Mouse (Mus musculus) CH12.LX (cell line): ENCODE measurements around the gene Plod1. TPM values are rescaled to one million over a fixed set of nuclear protein-coding genes. Genes with fewer than 3 reads are reported as not detected.

Experiments
- DNase-seq: peaks from one replicate; pipeline ENCODE4 v3.0.0-alpha.2; 2013; ENCODE audit errors: extremely low read depth
- H3K27ac ChIP-seq: 2 replicates; pipeline ENCODE4 v1.5.1; 2012; ENCODE audit warnings: low read depth, mild to moderate bottlenecking, control low read depth, moderate library complexity; ENCODE audit not compliant: insufficient read depth
- H3K27me3 ChIP-seq: replicated peaks from 2 replicates; pipeline ENCODE3; 2012; ENCODE audit warnings: inconsistent platforms
- H3K36me3 ChIP-seq, 2 experiments: replicated peaks in 1 of 2; 2 replicates each; pipeline versions ENCODE3 to v1.6.1; 2012; ENCODE audit warnings: inconsistent platforms in 1 of 2, low read length in 1 of 2, mild to moderate bottlenecking in 1 of 2, mixed read lengths in 1 of 2, moderate library complexity in 1 of 2; ENCODE audit not compliant: control insufficient read depth in 1 of 2, insufficient read depth in 1 of 2
- H3K4me1 ChIP-seq, 2 experiments: 2 replicates each; pipeline ENCODE4 v1.6.1; 2012; ENCODE audit warnings: inconsistent platforms in 1 of 2, moderate library complexity in 1 of 2; ENCODE audit not compliant: insufficient read depth in 2 of 2, control insufficient read depth in 1 of 2
- H3K4me2 ChIP-seq: 2 replicates; pipeline ENCODE4 v1.6.1; 2012; ENCODE audit warnings: low read depth, mild to moderate bottlenecking, control low read depth; ENCODE audit not compliant: poor library complexity, insufficient read depth, severe bottlenecking
- H3K4me3 ChIP-seq, 3 experiments: fragments of 150-350 bp in 1 of 3; sonication (generic) in 1 of 3; replicated peaks in 1 of 3; 2 replicates each; pipeline versions ENCODE3 to v1.5.1; 2011 to 2012; ENCODE audit warnings: low read depth in 2 of 3, low read length in 2 of 3, mild to moderate bottlenecking in 2 of 3, moderate library complexity in 2 of 3, control low read depth in 1 of 3, improper control_type of control experiment in 1 of 3, inconsistent platforms in 1 of 3, mixed read lengths in 1 of 3; ENCODE audit not compliant: poor library complexity in 1 of 3
- H3K79me2 ChIP-seq: replicated peaks from 2 replicates; pipeline ENCODE4 v1.6.1; 2012; ENCODE audit warnings: mild to moderate bottlenecking, moderate library complexity; ENCODE audit not compliant: control insufficient read depth, poor library complexity, insufficient read depth, severe bottlenecking; ENCODE audit errors: extremely low read depth
- H3K9ac ChIP-seq: 2 replicates; pipeline ENCODE4 v1.6.1; 2012; ENCODE audit warnings: low read depth, mild to moderate bottlenecking, control low read depth, moderate library complexity; ENCODE audit not compliant: insufficient read depth
- H3K9me3 ChIP-seq: replicated peaks from 2 replicates; pipeline ENCODE3; 2012; ENCODE audit warnings: low read length, inconsistent platforms, mixed read lengths
- GABPA ChIP-seq: IDR thresholded peaks from 2 replicates; pipeline ENCODE4 v1.6.1; 2012; ENCODE audit warnings: low read depth, low read length, improper control_type of control experiment, inconsistent platforms; ENCODE audit not compliant: insufficient replicate concordance
- MYC ChIP-seq: IDR thresholded peaks from 2 replicates; pipeline ENCODE4 v1.6.1; 2011; ENCODE audit warnings: low read depth, mild to moderate bottlenecking, improper control_type of control experiment, low read length
- SIN3A ChIP-seq: IDR thresholded peaks from 2 replicates; pipeline ENCODE4 v1.6.1; 2012; ENCODE audit warnings: low read length, improper control_type of control experiment, inconsistent platforms
- dilution Hi-C: fragments of 300-500 bp; cut with MboI; formaldehyde crosslinking; loops from 2 replicates; pipeline ENCODE4 v1.14.3; 2020; ENCODE audit warnings: low sequenced_read_pairs; ENCODE audit not compliant: extremely low pct_unique_long_range_greater_than_20kb, extremely low pct_ligation_motif_present
- in situ Hi-C: fragments of 300-500 bp; cut with MboI; formaldehyde crosslinking; loops from 3 replicates; pipeline ENCODE4 v1.14.3; 2019; ENCODE audit warnings: low sequenced_read_pairs, low pct_ligation_motif_present, low pct_unique_long_range_greater_than_20kb, mixed read lengths
- polyA plus RNA-seq: library from polyadenylated mRNA; unstranded; fragments of >175 nt; gene quantifications from 2 replicates; pipeline ENCODE4 v1.2.1, GENCODE M21; 2012; ENCODE audit warnings: low read depth; ENCODE audit not compliant: insufficient read length
- total RNA-seq, 2 experiments: library from RNA; depleted of rRNA; stranded (reverse); fragments of 300-350 nt in 1 of 2; fragments of >200 nt in 1 of 2; gene quantifications; 2 replicates each; pipeline ENCODE4 v1.2.3; 2012 to 2014

Plod1 gene
- total and polyA plus RNA-seq, 3 experiments: 0.30 to 6.5 (median 1.9) TPM

DNA sequence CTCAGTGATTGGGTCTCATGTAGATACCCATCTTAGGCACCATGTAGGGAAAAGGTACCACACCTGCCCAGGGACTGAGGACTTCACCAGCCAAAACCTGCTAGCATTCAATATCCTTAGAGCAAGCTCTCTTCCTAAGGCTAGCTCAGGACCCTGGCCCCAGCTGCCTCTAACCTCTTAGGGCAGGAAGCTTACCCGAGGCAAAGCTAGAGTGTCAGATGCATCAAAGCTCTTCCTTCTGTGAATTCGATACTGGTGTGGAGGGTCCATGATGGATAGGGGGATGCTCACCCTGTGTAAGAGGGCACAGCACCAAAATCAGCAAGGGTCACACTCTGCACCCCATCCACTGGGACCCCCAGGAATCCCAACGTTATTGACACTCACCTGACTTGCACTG lies 74.5 kb downstream of the Plod1 start:
- Histone ChIP-seq H3K4me2 (no peak overlapping the region), H3K27ac (no peak overlapping the region), H3K9ac (no peak overlapping the region), H3K4me3 (no peak overlapping the region), H3K79me2 (peaks cover 3% of the 10 kb centered on the region; the same call in 1 of the 2 replicates), H3K9me3 (no peaks in the 10 kb centered on the region), H3K4me1 (peaks cover 0 to 9% of the 10 kb centered on the region in 2 experiments; a peak in 1 of 4 replicates), H3K36me3 (peaks cover 52 to 63% of the 10 kb centered on the region in 2 experiments), H3K27me3 (no peaks in the 10 kb centered on the region)
- no peak for TF ChIP-seq GABPA
- TF ChIP-seq MYC: no peak
- no peak for TF ChIP-seq SIN3A
- in situ Hi-C loops: no loop called here
- no peak for DNase-seq
- dilution Hi-C loops: no loop called here

Other genes with a start within 250 kb of the Plod1 start
- not detected in 2 replicates for gene Zfp534, start 234.2 kb downstream of the Plod1 start, total RNA-seq (2012; rRNA removed)
- gene Zfp534, start 234.2 kb downstream of the Plod1 start, total RNA-seq (2014; rRNA removed): not detected in 2 replicates
- 0.10 TPM in 1 of 2 replicates, not detected in the other for gene Zfp534, start 234.2 kb downstream of the Plod1 start, polyA plus RNA-seq
- gene Zfp984, start 127.0 kb downstream of the Plod1 start, total RNA-seq (2012; rRNA removed): 4.5 TPM in 2 replicates
- gene Zfp984, start 127.0 kb downstream of the Plod1 start, total RNA-seq (2014; rRNA removed): 15.9 and 16.0 TPM in 2 replicates
- gene Zfp984, start 127.0 kb downstream of the Plod1 start, polyA plus RNA-seq: 6.8 and 8.0 TPM in 2 replicates
- 2.0 and 2.7 TPM in 2 replicates for gene Zfp933, start 88.4 kb downstream of the Plod1 start, total RNA-seq (2012; rRNA removed)
- 5.6 and 7.7 TPM in 2 replicates for gene Zfp933, start 88.4 kb downstream of the Plod1 start, total RNA-seq (2014; rRNA removed)
- 3.0 and 3.4 TPM in 2 replicates for gene Zfp933, start 88.4 kb downstream of the Plod1 start, polyA plus RNA-seq
- gene Miip, start 68.0 kb downstream of the Plod1 start, total RNA-seq (2012; rRNA removed): 50.6 and 58.8 TPM in 2 replicates
- gene Miip, start 68.0 kb downstream of the Plod1 start, total RNA-seq (2014; rRNA removed): 31.5 and 33.6 TPM in 2 replicates
- gene Miip, start 68.0 kb downstream of the Plod1 start, polyA plus RNA-seq: 43.9 and 46.6 TPM in 2 replicates
- gene Fv1, start 67.8 kb downstream of the Plod1 start, total RNA-seq (2012; rRNA removed): 4.0 and 4.3 TPM in 2 replicates
- gene Fv1, start 67.8 kb downstream of the Plod1 start, total RNA-seq (2014; rRNA removed): 3.0 TPM in 2 replicates
- gene Fv1, start 67.8 kb downstream of the Plod1 start, polyA plus RNA-seq: 2.1 and 2.8 TPM in 2 replicates
- gene Mfn2, start 32.1 kb downstream of the Plod1 start, total RNA-seq (2012; rRNA removed): 17.5 and 21.7 TPM in 2 replicates
- gene Mfn2, start 32.1 kb downstream of the Plod1 start, total RNA-seq (2014; rRNA removed): 8.6 and 10.0 TPM in 2 replicates
- gene Mfn2, start 32.1 kb downstream of the Plod1 start, polyA plus RNA-seq: 33.0 and 36.8 TPM in 2 replicates
- 32.8 and 33.9 TPM in 2 replicates for gene 2510039O18Rik, start 4.1 kb upstream of the Plod1 start, total RNA-seq (2012; rRNA removed)
- 22.1 and 23.9 TPM in 2 replicates for gene 2510039O18Rik, start 4.1 kb upstream of the Plod1 start, total RNA-seq (2014; rRNA removed)
- 23.6 and 27.9 TPM in 2 replicates for gene 2510039O18Rik, start 4.1 kb upstream of the Plod1 start, polyA plus RNA-seq
- not detected in 2 replicates for gene Nppb, start 49.0 kb upstream of the Plod1 start, total RNA-seq (2012; rRNA removed)
- not detected in 2 replicates for gene Nppb, start 49.0 kb upstream of the Plod1 start, total RNA-seq (2014; rRNA removed)
- gene Nppb, start 49.0 kb upstream of the Plod1 start, polyA plus RNA-seq: not detected in 2 replicates
- gene Nppa, start 64.0 kb upstream of the Plod1 start, total RNA-seq (2012; rRNA removed): not detected in 2 replicates
- gene Nppa, start 64.0 kb upstream of the Plod1 start, total RNA-seq (2014; rRNA removed): not detected in 2 replicates
- not detected in 2 replicates for gene Nppa, start 64.0 kb upstream of the Plod1 start, polyA plus RNA-seq
- gene Clcn6, start 102.1 kb upstream of the Plod1 start, total RNA-seq (2012; rRNA removed): 5.5 and 5.7 TPM in 2 replicates
- gene Clcn6, start 102.1 kb upstream of the Plod1 start, total RNA-seq (2014; rRNA removed): 3.7 and 4.8 TPM in 2 replicates
- 9.2 and 10.6 TPM in 2 replicates for gene Clcn6, start 102.1 kb upstream of the Plod1 start, polyA plus RNA-seq
- 14.4 and 17.0 TPM in 2 replicates for gene Mthfr, start 102.3 kb upstream of the Plod1 start, total RNA-seq (2012; rRNA removed)
- 15.3 and 16.1 TPM in 2 replicates for gene Mthfr, start 102.3 kb upstream of the Plod1 start, total RNA-seq (2014; rRNA removed)
- gene Mthfr, start 102.3 kb upstream of the Plod1 start, polyA plus RNA-seq: 15.4 and 16.3 TPM in 2 replicates
- 5.6 and 6.2 TPM in 2 replicates for gene Agtrap, start 151.3 kb upstream of the Plod1 start, total RNA-seq (2012; rRNA removed)
- gene Agtrap, start 151.3 kb upstream of the Plod1 start, total RNA-seq (2014; rRNA removed): 4.0 and 4.1 TPM in 2 replicates
- gene Agtrap, start 151.3 kb upstream of the Plod1 start, polyA plus RNA-seq: 5.4 and 5.9 TPM in 2 replicates
- 39.4 and 43.3 TPM in 2 replicates for gene Mad2l2, start 193.6 kb upstream of the Plod1 start, total RNA-seq (2012; rRNA removed)
- gene Mad2l2, start 193.6 kb upstream of the Plod1 start, total RNA-seq (2014; rRNA removed): 21.0 and 23.1 TPM in 2 replicates
- gene Mad2l2, start 193.6 kb upstream of the Plod1 start, polyA plus RNA-seq: 36.5 and 40.9 TPM in 2 replicates
- 0.04 TPM in 1 of 2 replicates, not detected in the other for gene Draxin, start 193.9 kb upstream of the Plod1 start, total RNA-seq (2012; rRNA removed)
- gene Draxin, start 193.9 kb upstream of the Plod1 start, total RNA-seq (2014; rRNA removed): not detected in 2 replicates
- not detected in 2 replicates for gene Draxin, start 193.9 kb upstream of the Plod1 start, polyA plus RNA-seq
- 20.5 and 25.7 TPM in 2 replicates for gene Fbxo6, start 215.4 kb upstream of the Plod1 start, total RNA-seq (2012; rRNA removed)
- 24.1 and 32.5 TPM in 2 replicates for gene Fbxo6, start 215.4 kb upstream of the Plod1 start, total RNA-seq (2014; rRNA removed)
- gene Fbxo6, start 215.4 kb upstream of the Plod1 start, polyA plus RNA-seq: 17.6 and 20.8 TPM in 2 replicates
- 10.5 and 10.6 TPM in 2 replicates for gene Fbxo44, start 223.7 kb upstream of the Plod1 start, total RNA-seq (2012; rRNA removed)
- gene Fbxo44, start 223.7 kb upstream of the Plod1 start, total RNA-seq (2014; rRNA removed): 2.2 and 2.8 TPM in 2 replicates
- 2.1 and 2.3 TPM in 2 replicates for gene Fbxo44, start 223.7 kb upstream of the Plod1 start, polyA plus RNA-seq
- gene Fbxo2, start 223.9 kb upstream of the Plod1 start, total RNA-seq (2012; rRNA removed): 4.2 and 5.9 TPM in 2 replicates
- not detected in 2 replicates for gene Fbxo2, start 223.9 kb upstream of the Plod1 start, total RNA-seq (2014; rRNA removed)
- 0.30 and 0.50 TPM in 2 replicates for gene Fbxo2, start 223.9 kb upstream of the Plod1 start, polyA plus RNA-seq